Mouse (Mus musculus) thymus, adult 2 months (tissue): ENCODE measurements around the gene Tmem144.

ENCODE experiments used
- CTCF ChIP-seq: fragments of 200-500 bp; IDR thresholded peaks from 2 replicates; pipeline ENCODE4 v1.5.1; 2012; ENCODE audit warnings: mild to moderate bottlenecking, control low read depth, low read length, moderate library complexity, borderline replicate concordance; ENCODE audit not compliant: control insufficient read depth, poor library complexity, insufficient read depth; ENCODE audit errors: extremely low read depth
- POLR2A ChIP-seq: fragments of 200-500 bp; IDR thresholded peaks from 2 replicates; pipeline ENCODE4 v1.6.1; 2012; ENCODE audit warnings: mild to moderate bottlenecking, low read length, control low read depth, moderate library complexity; ENCODE audit not compliant: control insufficient read depth, poor library complexity, insufficient read depth; ENCODE audit errors: extremely low read depth

- TF ChIP-seq POLR2A (no peak), CTCF (no peak)
These were observed 68.8 kb downstream of the Tmem144 start for GRCm38 (mm10) chr3:79783630-79784361.
